Mouse (Mus musculus) kidney, adult 2 months (tissue): ENCODE data around the gene Plxdc1.

Experiments
- CTCF ChIP-seq: fragments of 200-500 bp; conservative IDR thresholded peaks from 2 replicates; pipeline ENCODE4 v1.5.1; 2011; ENCODE audit warnings: low read depth, mild to moderate bottlenecking, control low read depth, low read length, moderate library complexity, mixed read lengths; ENCODE audit not compliant: insufficient read depth, insufficient read length
- POLR2A ChIP-seq: fragments of 200-500 bp; IDR thresholded peaks from one replicate; pipeline ENCODE4 v1.6.1; 2011; ENCODE audit warnings: low read depth, low read length, control low read depth

DNA sequence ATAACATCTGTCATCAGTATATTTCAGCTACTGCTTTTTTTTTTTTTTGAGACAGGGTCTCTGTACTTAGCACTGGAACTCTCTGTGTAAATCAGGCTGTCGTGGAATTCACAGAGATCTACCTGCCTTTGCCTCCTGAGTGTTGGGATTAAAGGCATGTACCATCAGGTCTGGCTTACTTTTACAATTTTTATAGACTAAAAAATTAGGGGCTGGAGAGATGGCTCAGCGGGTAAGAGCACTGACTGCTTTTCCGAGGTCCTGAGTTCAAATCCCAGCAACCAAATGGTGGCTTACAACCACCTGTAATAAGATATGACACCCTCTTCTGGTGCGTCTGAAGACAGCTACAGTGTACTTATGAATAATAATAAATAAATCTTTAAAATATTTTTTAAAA is 105.9 kb downstream of the Plxdc1 start:
- no peak for TF ChIP-seq CTCF
- TF ChIP-seq POLR2A = no peak
